Mouse (Mus musculus): ENCODE data around the gene Il6st.

GRCm38 (mm10) chr13:112500466-112500865 lies 36.6 kb downstream of the Il6st start:
- TF ChIP-seq CTCF (IDR thresholded peaks at IDR 0.05; ENCODE audit: low read depth, low read length) (no peak), EP300 (IDR thresholded peaks at IDR 0.05; ENCODE audit: insufficient read depth, low read depth, low read length) (no peak)
